Mouse (Mus musculus): ENCODE measurements around the gene Ints7.

Ints7 gene

DNA sequence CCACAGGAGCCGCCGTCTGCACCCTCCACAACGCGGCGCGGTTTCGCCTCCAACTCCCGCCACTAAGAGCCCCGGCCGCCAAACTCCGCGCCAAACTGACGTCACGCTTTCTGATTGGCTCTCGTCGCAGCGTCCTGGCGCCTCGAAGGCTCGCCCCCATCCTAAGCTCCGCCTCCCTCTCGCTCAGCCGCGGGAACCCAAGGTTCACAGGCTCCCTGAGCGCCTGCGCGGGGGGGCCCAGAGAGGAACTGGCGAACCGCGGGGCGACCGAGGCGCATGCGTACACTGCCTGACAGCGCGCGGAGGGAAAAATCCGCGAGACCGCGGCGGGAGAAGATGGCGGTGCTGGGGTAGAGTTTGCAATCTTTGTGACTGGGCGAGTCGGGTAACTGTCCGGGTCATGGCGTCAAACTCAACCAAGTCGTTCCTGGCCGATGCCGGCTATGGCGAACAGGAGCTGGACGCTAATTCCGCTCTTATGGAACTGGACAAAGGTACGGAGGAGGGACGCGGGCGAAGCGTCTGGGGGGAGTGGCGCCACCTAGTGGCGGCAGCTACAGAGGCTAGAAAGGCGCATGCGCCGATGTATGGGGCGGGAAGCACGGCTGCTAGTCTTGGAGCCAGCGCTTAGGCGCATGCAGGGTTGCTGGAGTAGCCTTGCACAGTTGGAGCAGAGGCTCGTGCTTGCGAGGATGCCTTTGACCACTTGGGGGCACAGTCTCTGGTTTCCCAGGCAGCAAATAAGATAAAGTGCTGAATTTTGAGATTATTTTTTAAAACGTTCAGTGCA, at the start of gene Ints7, which contains the start of gene Dtl:
TSS of gene Ints7 (plus strand) at position 179 of the 790 bp plus-strand sequence.
TSS of gene Dtl (minus strand) at position 87 of the 790 bp plus-strand sequence.
- peak; percentile 100 for DNase-seq

DNA sequence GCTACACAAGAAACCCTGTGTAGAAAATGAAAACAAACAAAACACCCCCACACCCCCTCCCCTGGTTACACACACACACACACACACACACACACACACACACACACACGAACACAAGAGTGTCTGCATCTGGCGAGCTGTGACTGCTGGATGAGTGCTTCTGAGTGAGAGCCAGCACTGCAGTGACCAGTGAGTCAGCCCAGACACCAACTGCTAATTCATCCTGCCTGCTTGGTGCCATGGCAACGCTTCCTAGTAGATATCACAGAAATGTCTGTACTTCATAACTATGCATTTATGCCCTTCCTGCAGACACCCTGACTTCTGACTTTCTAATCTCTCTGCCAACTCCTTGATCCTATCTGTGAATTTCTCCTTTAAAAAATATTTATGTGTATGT, 48.3 kb upstream of the Ints7 start:
- DNase-seq = no peak

DNA sequence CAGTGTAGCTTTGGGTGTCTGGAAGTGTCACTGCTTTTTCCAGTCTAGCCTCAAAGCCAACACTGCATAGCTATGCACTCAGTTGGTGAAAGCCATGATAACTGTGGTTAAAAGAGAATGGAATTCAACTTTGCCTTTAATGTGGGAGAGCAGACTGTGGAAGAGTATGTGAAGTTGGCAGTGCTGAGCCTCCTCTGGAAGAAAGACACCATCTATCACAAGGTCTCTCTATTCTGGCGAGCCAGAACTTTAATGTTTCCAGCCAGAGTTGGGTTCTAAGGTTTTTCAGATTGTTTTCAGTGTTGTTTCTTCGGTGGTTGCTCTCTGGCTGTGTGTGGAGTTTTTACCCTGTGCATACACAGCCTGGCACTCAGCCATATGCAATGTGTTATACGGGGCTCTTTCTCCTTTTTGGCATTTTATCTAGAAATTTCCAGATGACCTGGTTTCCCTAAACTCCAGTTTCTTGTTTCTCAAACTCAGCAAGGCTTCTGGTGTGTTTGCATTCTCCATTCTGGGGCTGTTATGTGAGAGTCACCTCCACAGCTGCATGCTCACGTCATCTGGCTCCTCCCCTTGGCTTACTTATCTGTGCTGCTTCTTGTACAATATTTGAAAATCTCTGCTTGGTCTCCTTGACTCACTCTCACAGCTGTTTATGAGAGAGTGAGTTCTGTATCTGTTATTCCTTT, 47.4 kb upstream of the Ints7 start:
- DNase-seq = peak; percentile 32

DNA sequence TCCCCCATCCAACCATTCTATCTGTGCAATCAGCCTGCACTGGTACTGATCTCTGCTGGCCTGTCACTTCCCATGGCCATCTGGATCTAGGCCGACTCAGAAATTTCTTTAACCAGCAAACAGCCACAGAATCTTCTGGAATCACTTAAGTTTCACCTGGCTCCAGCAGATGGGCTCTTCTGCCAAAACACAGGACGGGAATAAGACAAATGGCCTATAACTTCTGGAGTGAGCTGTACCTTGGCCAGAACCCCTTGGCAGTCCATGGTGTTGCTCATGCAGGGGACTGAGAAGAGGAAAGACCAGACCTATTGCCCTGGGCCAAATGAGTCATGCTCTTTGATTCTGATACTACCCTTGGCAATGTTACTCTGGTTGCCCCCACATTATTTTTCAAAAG, 46.0 kb upstream of the Ints7 start:
- DNase-seq = no peak

DNA sequence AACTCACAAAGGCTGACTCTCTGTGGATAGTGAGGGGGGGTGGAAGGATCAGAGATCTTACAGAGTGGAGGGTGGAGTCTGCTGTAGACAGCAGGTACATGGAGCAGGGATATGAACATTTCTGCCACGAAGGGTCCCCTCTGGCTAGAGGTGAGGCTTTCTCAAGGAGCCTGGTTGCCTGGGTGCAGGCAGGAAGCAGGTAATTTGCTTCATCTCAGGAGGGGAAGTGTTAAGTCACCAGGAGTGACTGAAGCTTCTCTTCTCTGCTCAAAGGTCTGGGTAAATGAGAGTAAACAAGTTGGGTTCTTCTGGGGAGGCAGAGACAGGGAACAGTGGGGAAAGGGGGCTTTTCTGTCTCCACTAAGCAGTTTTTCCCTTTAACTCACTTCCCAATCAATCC, 44.4 kb upstream of the Ints7 start:
- DNase-seq = no peak

DNA sequence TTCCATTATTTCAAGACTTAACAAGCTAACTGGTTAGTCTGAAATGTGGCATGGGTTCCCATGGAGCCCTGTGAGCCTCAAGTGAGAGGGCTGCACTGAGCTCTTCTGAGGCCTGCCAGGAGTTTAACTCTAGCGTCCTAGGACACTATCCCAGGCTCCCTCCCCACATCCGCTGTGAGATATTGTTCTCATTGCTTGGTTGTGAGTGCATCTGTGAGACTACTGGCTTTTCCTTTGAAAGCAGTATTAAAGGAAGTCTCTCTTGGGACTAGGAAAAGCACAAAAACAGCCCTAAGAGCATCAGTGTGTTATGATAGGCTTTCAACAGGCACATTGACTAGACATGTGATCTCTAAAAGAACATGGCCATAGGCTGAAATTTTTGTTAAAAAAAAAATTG, 40.5 kb upstream of the Ints7 start:
- DNase-seq = no peak

DNA sequence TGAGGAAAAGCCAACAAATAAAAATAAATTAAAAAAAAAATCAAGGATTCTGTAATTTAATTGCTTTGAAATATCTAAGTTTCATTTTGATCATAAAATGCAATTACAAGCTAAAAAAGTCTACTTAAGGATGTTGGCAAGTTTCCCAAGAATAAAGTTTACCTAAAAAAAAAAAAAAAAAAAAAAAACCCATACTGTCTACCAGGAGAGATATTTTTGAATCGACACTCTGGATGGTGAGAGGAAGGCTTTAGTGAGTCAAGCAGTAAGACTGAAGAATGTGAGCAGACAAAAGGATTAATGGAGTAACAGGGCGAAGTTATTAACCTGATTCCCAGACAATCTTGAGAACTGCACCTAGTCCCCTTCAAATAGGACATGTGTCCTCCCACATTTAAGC, 35.1 kb upstream of the Ints7 start:
- no peak for DNase-seq

DNA sequence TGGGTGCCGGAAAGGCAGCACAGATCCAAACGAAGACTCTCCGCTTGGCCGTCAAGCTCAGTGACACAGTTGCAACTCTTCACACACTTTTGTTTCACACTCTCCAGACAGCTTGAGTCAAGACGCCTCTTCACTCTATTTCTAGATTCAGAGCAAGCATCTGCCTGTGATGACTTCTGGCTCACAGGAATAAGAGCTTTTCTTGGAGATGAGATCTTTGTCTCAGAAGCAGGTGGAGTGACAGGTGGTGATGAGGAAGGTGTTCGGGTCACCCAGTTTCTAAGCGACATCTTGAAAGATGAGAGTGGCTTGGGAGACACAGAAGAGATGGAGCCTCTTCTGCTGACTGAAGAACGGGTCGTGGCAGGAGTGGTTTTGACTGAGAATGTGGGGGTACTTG, 34.4 kb upstream of the Ints7 start:
- DNase-seq = no peak

DNA sequence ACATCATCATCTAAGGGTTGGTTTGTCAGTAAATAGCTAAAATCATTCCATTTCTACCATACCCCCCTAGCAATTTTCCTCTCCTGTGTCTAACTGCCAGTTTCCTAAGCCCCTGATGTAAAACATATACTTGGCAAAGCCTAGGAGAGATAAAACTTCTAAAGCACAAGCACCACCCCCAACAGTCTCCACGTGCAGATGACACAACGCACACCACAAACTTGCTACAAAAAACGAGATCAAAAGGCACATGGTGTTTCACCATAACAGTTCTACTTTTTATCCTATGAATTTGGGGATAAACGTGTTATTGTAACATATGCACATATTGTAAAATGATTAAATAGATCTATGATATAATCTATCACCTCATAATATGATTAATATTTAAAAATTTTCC, 33.8 kb upstream of the Ints7 start:
- no peak for DNase-seq

DNA sequence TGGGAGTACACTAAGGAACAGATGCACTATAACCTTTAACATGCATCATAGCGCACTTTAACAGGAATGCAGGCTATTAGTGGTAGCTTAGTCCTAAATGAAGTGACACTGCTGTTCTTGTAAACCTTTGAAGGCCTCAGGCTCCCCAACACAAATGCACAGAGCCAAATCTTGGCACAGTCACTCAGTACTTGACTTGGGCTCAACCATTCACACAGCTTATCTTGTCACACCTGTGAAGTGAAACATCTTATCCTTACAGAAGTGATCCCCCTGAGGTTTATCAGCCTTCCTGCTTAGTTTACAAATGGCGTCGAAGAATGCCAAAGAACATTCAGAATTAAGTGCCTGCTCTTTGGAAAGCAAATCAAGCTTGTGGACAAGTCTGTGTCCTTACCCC, 31.7 kb upstream of the Ints7 start:
- no peak for DNase-seq

DNA sequence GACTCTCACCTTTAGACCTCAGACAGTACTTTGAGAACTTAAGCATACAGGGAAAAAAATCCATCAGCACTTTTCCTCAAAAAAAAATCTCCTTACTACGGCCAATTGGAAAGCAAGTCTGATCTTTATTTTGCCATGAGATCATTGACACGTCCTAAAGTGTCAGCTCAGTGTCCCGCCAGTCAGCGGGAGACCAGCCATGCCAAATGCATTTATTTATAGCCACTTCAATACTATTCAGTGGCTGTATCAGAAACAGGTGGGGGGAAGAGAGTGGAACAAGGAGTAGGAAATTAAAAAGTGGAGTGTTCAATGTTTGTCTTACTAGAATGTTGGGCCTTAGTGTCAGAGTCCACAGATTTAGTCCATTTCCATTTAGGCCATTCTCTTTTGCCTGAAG, 24.6 kb upstream of the Ints7 start:
- DNase-seq = no peak

DNA sequence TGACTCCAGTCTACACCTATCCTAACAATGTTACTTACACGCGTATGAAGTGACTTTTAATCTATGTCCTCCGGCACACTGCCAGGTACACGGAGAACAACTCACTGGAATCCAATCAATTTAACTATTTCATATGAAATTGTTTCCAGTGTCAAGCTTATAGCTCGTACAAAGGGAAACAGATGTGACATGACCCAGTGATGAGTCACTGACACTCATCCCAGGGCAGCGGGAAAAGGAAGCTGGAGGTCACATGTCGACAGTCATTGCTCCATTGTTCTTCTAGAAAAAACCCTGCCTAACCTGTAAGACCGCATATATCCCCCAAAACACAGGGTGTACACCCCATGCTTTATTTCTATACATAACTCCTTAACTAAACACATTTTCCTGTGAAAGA, 18.3 kb upstream of the Ints7 start:
- DNase-seq = no peak

DNA sequence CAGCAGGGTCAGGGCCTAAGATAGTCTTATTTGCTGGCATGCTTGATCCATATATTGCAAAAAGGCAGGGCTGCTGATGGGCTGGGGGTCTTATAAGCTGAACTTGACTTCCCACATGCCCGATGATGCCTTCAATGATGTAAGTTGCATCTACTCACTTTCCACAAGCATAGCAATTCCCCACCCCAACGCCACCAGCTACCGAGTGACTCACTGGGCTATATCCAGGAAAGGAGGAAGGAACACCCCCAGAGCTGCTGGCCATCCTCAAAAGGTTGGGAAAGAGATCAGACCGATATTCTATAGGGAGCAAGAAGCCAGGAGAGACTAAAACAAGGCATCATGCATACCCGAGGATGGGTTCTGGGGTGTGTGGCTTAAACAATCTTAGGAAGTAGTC, 15.7 kb upstream of the Ints7 start:
- DNase-seq = no peak

DNA sequence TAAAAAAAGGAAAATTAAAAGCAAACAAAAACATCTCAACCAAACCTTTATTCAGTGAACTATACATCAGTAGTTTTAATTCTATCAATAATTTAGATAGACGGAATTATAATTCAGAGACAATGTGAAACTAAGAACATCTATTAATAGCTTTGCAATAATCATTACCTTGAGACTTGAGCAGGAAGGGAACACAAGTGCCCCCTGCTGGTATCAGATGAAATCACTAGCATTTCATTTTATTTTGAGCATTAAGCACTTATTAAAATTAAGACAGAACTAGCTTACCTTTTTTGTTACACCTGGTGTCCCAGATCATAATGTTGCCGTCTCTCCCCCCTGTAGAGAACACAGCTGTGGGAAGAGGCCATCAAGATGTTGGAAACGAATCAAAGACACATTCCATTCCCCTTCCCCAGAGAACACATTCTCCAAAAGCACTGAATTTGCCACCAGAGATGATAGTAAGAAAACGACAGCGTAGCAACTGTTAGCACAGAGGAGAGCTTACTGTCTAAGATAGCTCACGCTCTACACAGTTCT, 12.5 kb upstream of the Ints7 start:
- DNase-seq = peak; percentile 60

DNA sequence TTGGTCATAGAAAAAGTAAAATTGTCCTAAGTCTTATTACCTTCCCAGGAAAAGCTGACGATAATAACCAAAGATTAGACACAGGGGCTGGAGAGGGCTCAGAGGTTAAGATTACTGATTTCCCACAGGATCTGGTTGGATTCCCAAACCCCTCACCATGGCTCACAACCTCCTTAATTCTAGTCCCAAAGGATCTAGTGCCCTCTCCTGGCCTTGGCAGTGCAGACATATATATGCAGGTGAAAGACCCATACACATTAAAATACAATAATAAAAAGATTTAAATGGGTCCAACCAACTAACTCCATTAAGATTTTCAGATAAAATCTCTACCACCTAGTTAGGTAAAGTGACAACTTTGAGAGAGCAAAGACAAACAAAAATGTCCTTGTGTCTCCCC, 7.6 kb upstream of the Ints7 start:
- DNase-seq = peak; percentile 41

DNA sequence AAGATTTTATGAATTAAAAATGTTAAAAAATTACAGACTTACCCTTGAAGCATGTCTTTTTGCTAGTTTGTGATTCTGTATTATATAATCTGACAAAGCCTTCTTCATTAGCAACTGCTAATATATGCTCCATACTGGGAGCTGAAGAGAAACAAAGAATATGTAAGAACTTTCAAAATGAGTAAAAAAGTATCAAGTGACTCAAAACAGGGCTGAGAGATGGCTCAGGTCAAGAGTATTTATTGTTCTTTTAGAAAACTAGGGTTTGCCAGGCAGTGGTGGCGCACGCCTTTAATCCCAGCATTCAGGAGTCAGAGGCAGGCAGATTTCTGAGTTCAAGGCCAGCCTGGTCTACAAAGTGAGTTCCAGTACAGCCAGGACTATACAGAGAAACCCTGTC, 5.8 kb upstream of the Ints7 start:
- no peak for DNase-seq

DNA sequence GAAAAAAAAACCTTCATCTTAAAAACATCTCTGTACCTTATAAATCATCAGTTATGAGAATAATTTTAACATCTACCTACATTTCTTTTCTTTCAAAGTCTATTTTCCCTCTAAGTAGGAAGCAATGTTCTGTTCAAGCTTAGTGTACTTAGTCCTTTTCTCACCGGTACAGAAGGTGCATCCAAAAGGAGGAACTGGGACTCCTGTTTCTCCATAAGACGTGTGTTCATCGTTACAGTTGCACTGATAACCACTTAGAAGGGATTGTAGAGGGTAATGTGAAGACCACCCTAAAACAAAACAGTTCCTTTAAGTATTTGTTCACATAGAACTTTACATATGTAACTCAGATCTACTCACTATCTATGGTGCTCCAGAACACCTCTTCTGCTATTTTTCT, 5.0 kb upstream of the Ints7 start:
- no peak for DNase-seq

DNA sequence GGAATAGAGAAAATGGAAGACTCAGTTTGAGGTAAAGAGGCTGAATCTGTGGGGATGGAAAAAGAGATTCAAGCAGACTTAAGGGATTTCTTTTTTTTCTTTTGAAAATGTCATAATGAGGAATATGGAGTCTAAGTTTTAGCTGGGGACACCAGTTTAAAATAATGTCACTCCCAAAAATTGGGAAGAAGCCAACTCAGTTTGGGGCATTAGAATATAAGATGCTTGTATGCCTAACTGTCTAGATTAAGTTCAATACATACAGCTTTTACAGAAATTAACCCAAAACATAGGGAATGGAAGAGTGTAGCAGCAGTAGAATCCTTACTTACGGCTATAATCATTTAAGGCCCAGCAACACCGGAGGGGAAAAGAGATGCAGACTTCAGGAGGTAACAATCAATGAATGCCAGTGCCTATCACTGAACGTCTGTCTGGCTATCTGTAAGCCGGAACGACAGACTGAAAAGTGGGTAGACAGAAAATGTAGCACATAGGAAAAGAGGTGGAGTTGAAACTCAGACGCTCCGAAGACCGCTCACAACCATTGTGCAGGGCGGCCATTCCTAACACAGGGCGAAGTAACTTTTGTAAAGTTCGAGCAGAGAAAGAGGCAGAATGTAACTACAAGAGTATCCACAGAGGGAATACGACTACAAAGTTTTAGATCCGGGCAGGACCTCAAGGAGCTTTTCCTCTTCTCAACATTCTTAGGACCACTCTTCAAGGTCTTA, 1.4 kb upstream of the Ints7 start:
- no peak for DNase-seq

DNA sequence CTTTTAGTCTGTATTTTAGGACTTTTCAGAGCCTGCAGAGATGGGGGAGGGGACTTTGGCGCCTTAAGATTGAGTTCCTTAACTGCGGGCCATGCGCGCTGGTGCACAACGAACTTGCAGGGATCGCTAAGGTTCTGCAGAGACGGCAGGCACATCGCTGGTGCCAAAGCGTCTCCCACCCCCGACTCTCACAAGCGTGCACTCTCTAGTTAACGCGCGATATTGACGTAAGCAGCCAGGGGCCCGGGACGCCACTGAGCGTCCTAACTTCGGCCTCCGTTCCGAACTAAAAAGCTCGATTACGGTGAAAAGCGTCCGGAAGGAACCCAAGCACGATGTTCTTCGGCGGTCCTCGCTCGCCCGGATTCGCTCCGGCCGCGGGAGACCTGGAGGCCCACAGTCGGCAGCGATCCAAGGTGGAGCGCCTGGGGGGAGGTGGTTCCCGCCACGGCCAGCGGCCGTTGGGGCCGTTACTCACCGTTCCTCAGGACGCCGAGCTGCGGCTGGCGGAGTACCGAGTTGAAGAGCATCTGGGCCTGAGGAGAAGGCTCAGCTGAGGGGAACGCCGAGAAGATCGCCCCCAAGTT, 472 bp upstream of the Ints7 start:
- peak; percentile 21 for DNase-seq

DNA sequence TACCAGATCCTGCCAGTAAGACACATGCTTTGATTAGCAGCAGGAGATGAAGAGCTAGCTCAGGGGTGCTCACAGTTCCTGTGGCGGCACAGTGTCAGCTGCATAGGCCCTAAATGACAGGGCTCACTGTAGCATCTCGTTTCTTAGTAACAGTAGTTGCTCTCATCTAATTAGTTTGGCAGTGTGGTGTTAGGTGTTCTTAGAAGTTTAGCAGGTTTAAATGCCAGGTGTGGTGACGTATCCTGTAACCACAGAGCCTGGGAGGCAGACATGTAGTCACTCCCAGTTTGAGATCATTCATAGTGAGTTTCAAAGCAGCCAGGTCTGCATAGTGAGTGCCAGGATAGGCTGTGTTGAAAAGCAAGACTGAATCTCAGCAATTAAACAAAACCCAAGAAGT, 4.1 kb downstream of the Ints7 start:
- DNase-seq = no peak

DNA sequence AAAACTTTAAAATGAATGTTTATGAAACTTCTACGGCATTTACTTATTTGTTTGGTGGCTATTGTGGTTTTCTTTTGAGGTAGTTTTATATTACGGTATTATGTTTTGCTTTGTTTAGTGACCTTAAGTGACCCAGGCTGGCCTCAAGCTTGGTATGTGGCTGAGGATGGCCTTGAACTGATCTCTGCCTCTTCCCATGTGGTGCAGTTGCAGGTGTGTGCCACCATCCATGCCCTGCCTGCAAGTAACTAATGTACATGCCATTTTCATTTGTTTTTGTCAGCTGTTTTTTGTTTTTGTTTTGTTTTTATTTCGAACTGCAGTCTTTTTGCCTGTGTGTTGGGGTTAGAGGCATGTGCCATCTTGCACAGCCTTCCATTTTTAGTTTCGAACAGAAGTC, 6.2 kb downstream of the Ints7 start:
- DNase-seq = no peak

DNA sequence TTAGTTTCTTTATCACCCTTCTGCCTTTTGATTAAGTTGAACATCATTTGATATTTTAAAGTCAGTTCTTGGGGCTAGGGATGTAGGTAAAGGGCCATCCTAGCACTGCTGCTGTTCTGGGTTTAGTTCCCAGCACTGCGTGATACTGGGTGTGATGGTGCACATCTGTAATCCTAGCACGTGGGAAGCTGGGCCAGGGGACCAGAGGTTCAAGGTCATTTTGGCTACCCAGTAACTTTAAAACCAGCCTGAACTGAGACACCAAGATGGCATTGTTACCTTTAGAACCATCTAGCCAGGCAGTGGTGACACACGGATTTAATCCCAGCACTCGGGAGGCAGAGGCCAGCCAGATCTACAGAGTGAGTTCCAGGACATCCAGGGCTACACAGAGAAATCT, 8.4 kb downstream of the Ints7 start:
- DNase-seq = no peak

DNA sequence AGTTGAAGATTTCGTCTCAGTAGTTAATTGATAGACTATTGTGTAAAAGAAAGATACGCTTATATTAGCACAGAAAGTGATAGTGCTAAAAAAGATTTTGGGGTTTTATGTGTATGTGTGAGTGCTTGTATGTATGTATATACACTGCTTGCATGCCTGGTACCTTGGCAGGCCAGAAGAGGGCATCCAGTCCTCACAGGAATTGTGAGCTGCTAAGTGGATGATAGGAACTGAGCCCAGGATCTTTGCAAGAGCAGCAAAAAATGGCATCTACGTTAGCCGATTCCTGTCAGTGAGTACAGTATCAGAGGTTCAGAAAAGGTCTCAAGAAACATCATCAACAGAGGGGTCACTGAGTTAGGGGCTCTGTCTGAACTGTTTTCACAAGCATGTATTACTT, 9.0 kb downstream of the Ints7 start:
- DNase-seq = no peak

Data from lung, postnatal 14 days (tissue).